Mouse (Mus musculus): Measurements from ENCODE around the gene Nek1. TPM values are rescaled to one million over a fixed set of nuclear protein-coding genes. Genes with fewer than 3 reads are reported as not detected.
A peak's percentile ranks its signal among the peaks of the same experiment; 100 is the strongest.

The Nek1 gene
- total and polyA plus RNA-seq, 3 experiments = 8.9 to 35.3 (median 15.6) TPM

GRCm38 (mm10) chr8:61054313-61054712, 61.3 kb downstream of the Nek1 start:
- Histone ChIP-seq H3K4me1 (ENCODE audit: control insufficient read depth in 1 of 2, insufficient read depth in 2 of 2, low read length in 2 of 2) (no peaks in the 10 kb centered on the region), H3K9me3 (replicated peaks; ENCODE audit: insufficient read depth, low read length) (no peaks in the 10 kb centered on the region), H3K27me3 (ENCODE audit: control insufficient read depth in 1 of 2, insufficient read depth in 2 of 2, low read length in 2 of 2) (no peaks in the 10 kb centered on the region), H3K79me2 (ENCODE audit: control insufficient read depth, insufficient read depth, low read length, poor library complexity) (no peaks in the 10 kb centered on the region), H3K27ac (ENCODE audit: control insufficient read depth, low read depth, low read length) (no peak overlapping the region), H3K4me3 (ENCODE audit: control insufficient read depth in 1 of 2, insufficient read depth in 1 of 2, low read depth in 2 of 2, low read length in 2 of 2) (no peak overlapping the region), H3K36me3 (ENCODE audit: control insufficient read depth in 1 of 2, insufficient read depth in 2 of 2, low read length in 2 of 2) (peaks cover 0 to 2% of the 10 kb centered on the region in 2 experiments; a peak in 2 of 4 replicates), H3K9ac (ENCODE audit: control insufficient read depth, low read depth, low read length, poor library complexity, severe bottlenecking) (no peak overlapping the region)
- TF ChIP-seq MAFK (IDR thresholded peaks at IDR 0.05; ENCODE audit: borderline replicate concordance, low read depth, low read length) = peak; percentile 40; the same call in 1 of the 2 replicates
- no peak for TF ChIP-seq RCOR1 (IDR thresholded peaks at IDR 0.05; ENCODE audit: low read depth, low read length)
- TF ChIP-seq UBTF (IDR thresholded peaks at IDR 0.05; ENCODE audit: borderline replicate concordance, insufficient read depth, low read depth, low read length) = no peak
- no peak for TF ChIP-seq CHD2 (IDR thresholded peaks at IDR 0.05; ENCODE audit: low read length)
- DNase-seq (ENCODE audit: low read depth, low spot score) = no peak

GRCm38 (mm10) chr8:61056997-61057396, 64.0 kb downstream of the Nek1 start:
- Histone ChIP-seq H3K9me3 (replicated peaks; ENCODE audit: insufficient read depth, low read length) (no peaks in the 10 kb centered on the region), H3K36me3 (ENCODE audit: control insufficient read depth in 1 of 2, insufficient read depth in 2 of 2, low read length in 2 of 2) (peaks cover 0 to 5% of the 10 kb centered on the region in 2 experiments; a peak in 1 of 4 replicates), H3K9ac (ENCODE audit: control insufficient read depth, low read depth, low read length, poor library complexity, severe bottlenecking) (no peak overlapping the region), H3K4me1 (ENCODE audit: control insufficient read depth in 1 of 2, insufficient read depth in 2 of 2, low read length in 2 of 2) (no peaks in the 10 kb centered on the region; a peak in 1 of 4 replicates), H3K27ac (ENCODE audit: control insufficient read depth, low read depth, low read length) (no peak overlapping the region), H3K79me2 (ENCODE audit: control insufficient read depth, insufficient read depth, low read length, poor library complexity) (no peaks in the 10 kb centered on the region), H3K27me3 (ENCODE audit: control insufficient read depth in 1 of 2, insufficient read depth in 2 of 2, low read length in 2 of 2) (no peaks in the 10 kb centered on the region), H3K4me3 (ENCODE audit: control insufficient read depth in 1 of 2, insufficient read depth in 1 of 2, low read depth in 2 of 2, low read length in 2 of 2) (no peak overlapping the region)
- TF ChIP-seq BHLHE40 (IDR thresholded peaks at IDR 0.05; ENCODE audit: borderline replicate concordance, low read depth, low read length) = no peak
- no peak for TF ChIP-seq CHD2 (IDR thresholded peaks at IDR 0.05; ENCODE audit: low read length)
- TF ChIP-seq MAX (IDR thresholded peaks at IDR 0.05; ENCODE audit: low read length) = no peak
- TF ChIP-seq MYC (IDR thresholded peaks at IDR 0.05; ENCODE audit: low read depth, low read length) = no peak
- no peak for TF ChIP-seq TAL1 (IDR thresholded peaks at IDR 0.05; ENCODE audit: low read length)
- no peak for TF ChIP-seq ELF1 (IDR thresholded peaks at IDR 0.05; ENCODE audit: low read depth, low read length)
- no peak for TF ChIP-seq MEF2A (IDR thresholded peaks at IDR 0.05; ENCODE audit: extremely low read depth, insufficient replicate concordance, low read depth, low read length, poor library complexity, severe bottlenecking)
- TF ChIP-seq USF1 (IDR thresholded peaks at IDR 0.05; ENCODE audit: low read depth, low read length) = no peak
- TF ChIP-seq GABPA (IDR thresholded peaks at IDR 0.05; ENCODE audit: low read depth, low read length) = no peak
- no peak for TF ChIP-seq USF2 (IDR thresholded peaks at IDR 0.05; ENCODE audit: borderline replicate concordance in 1 of 2, insufficient read depth in 1 of 2, low read depth in 1 of 2, low read length in 2 of 2)
- no peak for TF ChIP-seq EP300 (IDR thresholded peaks at IDR 0.05; ENCODE audit: low read depth in 1 of 2, low read length in 2 of 2)
- DNase-seq (ENCODE audit: low read depth, low spot score) = no peak

All from MEL (cell line).